Mouse (Mus musculus): ENCODE data around the gene Fggy. TPM values are rescaled to one million over a fixed set of nuclear protein-coding genes. Genes with fewer than 3 reads are reported as not detected.

Gene Fggy
- total RNA-seq, 1 experiment from 2014 or later: 78.2 TPM

- DNase-seq: no peak
Observed at GRCm38 (mm10) chr4:95778528-95778927, 221.2 kb downstream of the Fggy start.

GRCm38 (mm10) chr4:95784146-95784895 lies 227.0 kb downstream of the Fggy start:
- DNase-seq: no peak

GRCm38 (mm10) chr4:95787609-95788008 lies 230.3 kb downstream of the Fggy start:
- no peak for DNase-seq

GRCm38 (mm10) chr4:95788867-95789266 lies 231.6 kb downstream of the Fggy start:
- DNase-seq: no peak

GRCm38 (mm10) chr4:95791913-95792475 lies 234.7 kb downstream of the Fggy start:
- DNase-seq: no peak

GRCm38 (mm10) chr4:95793647-95794328 lies 236.5 kb downstream of the Fggy start:
- DNase-seq: no peak

- DNase-seq: no peak
Observed at GRCm38 (mm10) chr4:95794651-95795050, 237.3 kb downstream of the Fggy start.

- no peak for DNase-seq
Observed at GRCm38 (mm10) chr4:95795283-95795682, 238.0 kb downstream of the Fggy start.

- no peak for DNase-seq
Observed at GRCm38 (mm10) chr4:95819650-95820049, 262.3 kb downstream of the Fggy start.

GRCm38 (mm10) chr4:95821906-95822579 lies 264.7 kb downstream of the Fggy start:
- DNase-seq: peak; percentile 7

- DNase-seq: no peak
Observed at GRCm38 (mm10) chr4:95828164-95828563, 270.9 kb downstream of the Fggy start.

- DNase-seq: no peak
Observed at GRCm38 (mm10) chr4:95830320-95830719, 273.0 kb downstream of the Fggy start.

- no peak for DNase-seq
Observed at GRCm38 (mm10) chr4:95839860-95840259, 282.6 kb downstream of the Fggy start.

GRCm38 (mm10) chr4:95840389-95841053 lies 283.2 kb downstream of the Fggy start:
- no peak for DNase-seq

GRCm38 (mm10) chr4:95845981-95846617 lies 288.8 kb downstream of the Fggy start:
- DNase-seq: no peak

GRCm38 (mm10) chr4:95847219-95847618 lies 289.9 kb downstream of the Fggy start:
- DNase-seq: no peak

- DNase-seq: no peak
Observed at GRCm38 (mm10) chr4:95847664-95848063, 290.4 kb downstream of the Fggy start.

- DNase-seq: no peak
Observed at GRCm38 (mm10) chr4:95849497-95849896, 292.2 kb downstream of the Fggy start.

GRCm38 (mm10) chr4:95850044-95850739 lies 292.9 kb downstream of the Fggy start:
- DNase-seq: no peak

- DNase-seq: no peak
Observed at GRCm38 (mm10) chr4:95852257-95852656, 294.9 kb downstream of the Fggy start.

GRCm38 (mm10) chr4:95856008-95856407 lies 298.7 kb downstream of the Fggy start:
- no peak for DNase-seq

Data from adrenal gland, postnatal 25 days (tissue).